Mouse (Mus musculus): Measurements from ENCODE around the gene Rassf4.

- TF ChIP-seq ZNF384 (IDR thresholded peaks at IDR 0.05; ENCODE audit: low read depth, low read length) (no peak), USF1 (IDR thresholded peaks at IDR 0.05; ENCODE audit: low read depth, low read length) (no peak), CTCF (conservative IDR thresholded peaks at IDR 0.05 in 1 of 2, IDR thresholded peaks at IDR 0.05 in 1 of 2; ENCODE audit: low read depth in 2 of 2, low read length in 2 of 2) (no peak), POLR2A (IDR thresholded peaks at IDR 0.05; ENCODE audit: low read depth, low read length) (no peak), BHLHE40 (IDR thresholded peaks at IDR 0.05; ENCODE audit: low read depth, low read length) (no peak), EP300 (IDR thresholded peaks at IDR 0.05; ENCODE audit: low read length) (no peak), HCFC1 (IDR thresholded peaks at IDR 0.05; ENCODE audit: low read depth, low read length) (no peak), ZC3H11A (IDR thresholded peaks at IDR 0.05; ENCODE audit: low read depth, low read length) (no peak), USF2 (conservative IDR thresholded peaks at IDR 0.05; ENCODE audit: low read depth, low read length) (no peak)
These were observed 38.2 kb downstream of the Rassf4 start for GRCm38 (mm10) chr6:116635251-116636180.

All from CH12.LX (cell line).